Mouse (Mus musculus): ENCODE measurements around the gene Styxl1.

The Styxl1 gene

GRCm38 (mm10) chr5:135697711-135698111 is 80.5 kb downstream of the Styxl1 start:
- DNase-seq (ENCODE audit: low spot score in 2 of 2) = no peak
